Mouse (Mus musculus) ES-E14 (cell line): ENCODE data around the gene Pdpn.

Experiments
- HCFC1 ChIP-seq: IDR thresholded peaks from 2 replicates; pipeline ENCODE4 v1.6.1; 2012; ENCODE audit warnings: low read length, inconsistent platforms, borderline replicate concordance; ENCODE audit not compliant: insufficient read depth
- ZC3H11A ChIP-seq: IDR thresholded peaks from 2 replicates; pipeline ENCODE4 v1.6.1; 2012; ENCODE audit warnings: low read depth, mild to moderate bottlenecking, inconsistent platforms, low read length, borderline replicate concordance

DNA sequence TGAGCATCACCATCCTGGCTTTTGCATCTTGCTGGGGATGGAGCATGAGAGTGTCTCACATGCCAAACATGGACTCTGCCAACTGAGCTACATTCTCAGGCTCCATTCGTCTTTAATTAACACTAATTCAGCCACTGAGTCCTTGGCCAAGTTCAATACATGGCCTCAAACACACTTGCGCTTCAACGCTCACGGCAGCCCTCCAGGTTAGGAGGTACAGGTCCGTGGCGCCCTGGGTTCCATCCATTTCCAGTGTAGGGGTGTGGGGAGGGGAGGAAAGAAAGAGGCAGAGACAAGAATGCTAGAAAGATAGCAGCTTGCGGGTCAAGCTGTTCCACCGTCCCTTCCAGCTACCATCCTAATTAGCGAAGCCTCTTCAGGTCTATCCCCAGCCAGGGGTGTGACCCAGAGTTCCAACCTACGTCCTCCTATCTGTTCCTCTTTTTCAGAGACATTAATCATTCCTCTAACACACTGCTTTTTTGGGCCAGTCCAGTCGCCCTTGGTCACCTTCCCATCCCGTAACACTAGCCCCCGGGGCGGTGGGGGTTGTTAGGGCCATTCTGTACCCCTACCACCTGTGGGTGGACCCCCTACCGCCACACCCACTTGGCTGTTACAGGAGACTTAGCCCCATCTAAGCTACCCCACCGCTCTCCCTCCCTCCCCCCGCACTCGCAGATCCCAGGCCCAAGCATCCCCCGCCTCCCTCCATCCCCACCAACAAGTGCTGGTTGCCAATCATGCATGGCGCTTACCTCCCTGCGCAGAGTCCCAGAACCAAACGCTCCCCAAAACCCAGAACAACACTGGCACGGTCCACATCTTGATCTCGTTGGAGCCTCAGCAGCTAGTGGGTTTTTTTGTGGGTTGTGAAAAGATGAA, 691 bp downstream of the Pdpn start:
- no peak for TF ChIP-seq HCFC1
- TF ChIP-seq ZC3H11A: no peak
